Mouse (Mus musculus): Measurements from ENCODE around the gene Cacfd1.

- TF ChIP-seq CTCF (IDR thresholded peaks at IDR 0.05; ENCODE audit: low read depth, low read length) (no peak), EP300 (IDR thresholded peaks at IDR 0.05; ENCODE audit: insufficient read depth, low read depth, low read length) (no peak)
These were observed 60.6 kb downstream of the Cacfd1 start for GRCm38 (mm10) chr2:27070247-27070813.
